In genomic region chr2:168575834-168576233, GRCm38 (mm10) we compare ENCODE assay signal across 13 mouse cellular contexts. TPM values are rescaled to one million over a fixed set of nuclear protein-coding genes. Genes with fewer than 3 reads are reported as not detected.
DNase-seq lines count a peak whose midpoint lies in the region; ATAC-seq and TF ChIP-seq lines count a peak whose summit lies in the region.
"Had no signal": no experiment of that assay in that cellular context is flagged by ENCODE, and none has a peak within 500 bp of the region (broad histone marks: within the 10 kb centered on the region; RNA-seq: fewer than 3 reads in every experiment).

No protein-coding gene starts in this region.

- no peaks in the 10 kb centered on the region for H3K27me3 ChIP-seq in intestine, embryonic 14.5 days (replicated peaks; ENCODE audit: control insufficient read depth, insufficient read depth, low read length)
- H3K27me3 ChIP-seq in intestine, postnatal 0 days (replicated peaks; ENCODE audit: control insufficient read depth, insufficient read depth, low read length) = no peaks in the 10 kb centered on the region
- no peaks in the 10 kb centered on the region for H3K27me3 ChIP-seq in intestine, embryonic 15.5 days (replicated peaks)
- H3K27me3 ChIP-seq in kidney, embryonic 14.5 days (ENCODE audit: control insufficient read depth, insufficient read depth, low read length) = no peaks in the 10 kb centered on the region
- no peaks in the 10 kb centered on the region for H3K27me3 ChIP-seq in limb, embryonic 13.5 days
- peaks cover 13% of the 10 kb centered on the region for H3K27me3 ChIP-seq in liver, embryonic 12.5 days (replicated peaks)

- no peak for TF ChIP-seq CTCF in intestine, postnatal 0 days (IDR thresholded peaks at IDR 0.05; ENCODE audit: low read depth)

- H3K4me3 ChIP-seq in intestine, embryonic 14.5 days (ENCODE audit: low read depth, low read length) = no peak overlapping the region
- no peak overlapping the region for H3K4me3 ChIP-seq in intestine, postnatal 0 days (ENCODE audit: low read depth, low read length)
- H3K4me3 ChIP-seq in intestine, embryonic 15.5 days (replicated peaks) = no peak overlapping the region
- no peak overlapping the region for H3K4me3 ChIP-seq in kidney, embryonic 14.5 days (ENCODE audit: low read length)
- no peak overlapping the region for H3K4me3 ChIP-seq in limb, embryonic 13.5 days
- H3K4me3 ChIP-seq in liver, embryonic 12.5 days = no peak overlapping the region
- H3K4me3 ChIP-seq: liver, embryonic 13.5 days had no signal

- peak overlapping the region; percentile 14; the same call in 1 of the 2 replicates for H3K27ac ChIP-seq in intestine, embryonic 14.5 days (ENCODE audit: low read depth)
- H3K27ac ChIP-seq in intestine, postnatal 0 days (ENCODE audit: low read depth, low read length) = no peak overlapping the region
- 0 out of 2 replicates have a peak overlapping the region, but pooled peaks have one; percentile 44 for H3K27ac ChIP-seq in intestine, embryonic 15.5 days
- H3K27ac ChIP-seq in kidney, embryonic 14.5 days (ENCODE audit: low read depth, low read length) = peak overlapping the region; percentile 82
- 0 out of 2 replicates have a peak overlapping the region, but pooled peaks have one; percentile 23 for H3K27ac ChIP-seq in limb, embryonic 13.5 days
- no peak overlapping the region for H3K27ac ChIP-seq in liver, embryonic 12.5 days
- H3K27ac ChIP-seq: liver, embryonic 13.5 days had no signal

- ATAC-seq in intestine, embryonic 14.5 days (replicated peaks; ENCODE audit: low FRiP score, low TSS enrichment, low read depth) = no peak
- no peak for ATAC-seq in intestine, postnatal 0 days
- ATAC-seq in intestine, embryonic 15.5 days = peak; percentile 5
- peak; percentile 28; the same call in 1 of the 2 replicates for ATAC-seq in kidney, embryonic 14.5 days (ENCODE audit: low FRiP score, low TSS enrichment)
- no peak for ATAC-seq in limb, embryonic 13.5 days (ENCODE audit: low FRiP score, low read depth)
- ATAC-seq in liver, embryonic 12.5 days = no peak
- ATAC-seq: midbrain, embryonic 16.5 days had no signal

- H3K4me1 ChIP-seq in intestine, embryonic 14.5 days (replicated peaks; ENCODE audit: control insufficient read depth, insufficient read depth, low read length) = peaks cover 42% of the 10 kb centered on the region
- peaks cover 5% of the 10 kb centered on the region; the same call in 1 of the 2 replicates for H3K4me1 ChIP-seq in intestine, postnatal 0 days (replicated peaks; ENCODE audit: control insufficient read depth, insufficient read depth, low read length)
- peaks cover 62% of the 10 kb centered on the region for H3K4me1 ChIP-seq in intestine, embryonic 15.5 days (replicated peaks)
- H3K4me1 ChIP-seq in kidney, embryonic 14.5 days (ENCODE audit: control insufficient read depth, insufficient read depth, low read length) = peaks cover 39% of the 10 kb centered on the region
- peaks cover 79% of the 10 kb centered on the region for H3K4me1 ChIP-seq in limb, embryonic 13.5 days
- peaks cover 22% of the 10 kb centered on the region for H3K4me1 ChIP-seq in liver, embryonic 12.5 days

- no peaks in the 10 kb centered on the region for H3K36me3 ChIP-seq in intestine, embryonic 14.5 days (ENCODE audit: control insufficient read depth, insufficient read depth, low read length)
- H3K36me3 ChIP-seq in intestine, postnatal 0 days (ENCODE audit: control insufficient read depth, insufficient read depth) = no peaks in the 10 kb centered on the region
- no peaks in the 10 kb centered on the region for H3K36me3 ChIP-seq in intestine, embryonic 15.5 days
- H3K36me3 ChIP-seq in kidney, embryonic 14.5 days (ENCODE audit: control insufficient read depth, insufficient read depth, low read length) = no peaks in the 10 kb centered on the region
- peaks cover 6% of the 10 kb centered on the region for H3K36me3 ChIP-seq in limb, embryonic 13.5 days
- H3K36me3 ChIP-seq in liver, embryonic 12.5 days = no peaks in the 10 kb centered on the region
- H3K36me3 ChIP-seq: liver, embryonic 13.5 days had no signal

- no peak overlapping the region for H3K9ac ChIP-seq in intestine, embryonic 14.5 days (ENCODE audit: low read length)
- H3K9ac ChIP-seq in intestine, postnatal 0 days (ENCODE audit: low read depth, low read length) = no peak overlapping the region
- no peak overlapping the region for H3K9ac ChIP-seq in intestine, embryonic 15.5 days
- H3K9ac ChIP-seq in kidney, embryonic 14.5 days (ENCODE audit: low read depth, low read length) = no peak overlapping the region
- H3K9ac ChIP-seq in limb, embryonic 13.5 days = 0 out of 2 replicates have a peak overlapping the region, but pooled peaks have one; percentile 14
- H3K9ac ChIP-seq in liver, embryonic 12.5 days = no peak overlapping the region
- H3K9ac ChIP-seq: liver, embryonic 13.5 days had no signal

- no peak for DNase-seq in intestine, embryonic 14.5 days (ENCODE audit: low spot score)
- no peak for DNase-seq in left cerebral cortex, adult 18-20 months (ENCODE audit: low spot score in 2 of 2)
- DNase-seq: cerebellum, adult 11 months; cerebellum, postnatal 36 days; gastrocnemius, postnatal 14 days; liver, embryonic 13.5 days; lung, postnatal 4 days had no signal

- H3K4me2 ChIP-seq in intestine, embryonic 14.5 days (ENCODE audit: low read length) = no peak overlapping the region
- H3K4me2 ChIP-seq in intestine, postnatal 0 days (replicated peaks; ENCODE audit: low read depth) = no peak overlapping the region
- 0 out of 2 replicates have a peak overlapping the region, but pooled peaks have one; percentile 7 for H3K4me2 ChIP-seq in intestine, embryonic 15.5 days (replicated peaks)
- no peak overlapping the region for H3K4me2 ChIP-seq in kidney, embryonic 14.5 days (replicated peaks; ENCODE audit: low read depth, low read length)
- no peak overlapping the region for H3K4me2 ChIP-seq in limb, embryonic 13.5 days (replicated peaks)
- H3K4me2 ChIP-seq in liver, embryonic 12.5 days = no peak overlapping the region
- H3K4me2 ChIP-seq: liver, embryonic 13.5 days had no signal

- 55% methylated on average over 5 of the region's 5 CpGs for WGBS in intestine, embryonic 14.5 days
- WGBS in intestine, postnatal 0 days = 56% methylated on average over 5 of the region's 5 CpGs
- 62% methylated on average over 5 of the region's 5 CpGs for WGBS in intestine, embryonic 15.5 days
- 67% methylated on average over 5 of the region's 5 CpGs for WGBS in kidney, embryonic 14.5 days
- 51% methylated on average over 5 of the region's 5 CpGs for WGBS in limb, embryonic 13.5 days
- WGBS in liver, embryonic 12.5 days (ENCODE audit: insufficient replicate concordance) = 71% methylated on average over 5 of the region's 5 CpGs

- 0 out of 2 replicates have a peak, but pooled peaks cover 2% of the 10 kb centered on the region for H3K9me3 ChIP-seq in intestine, embryonic 14.5 days (ENCODE audit: control insufficient read depth, low read length)
- H3K9me3 ChIP-seq in intestine, postnatal 0 days (ENCODE audit: control insufficient read depth) = no peaks in the 10 kb centered on the region
- H3K9me3 ChIP-seq in intestine, embryonic 15.5 days = no peaks in the 10 kb centered on the region
- H3K9me3 ChIP-seq in kidney, embryonic 14.5 days (ENCODE audit: control insufficient read depth, low read length) = peaks cover 3% of the 10 kb centered on the region; the same call in 1 of the 2 replicates
- no peaks in the 10 kb centered on the region for H3K9me3 ChIP-seq in limb, embryonic 13.5 days
- no peaks in the 10 kb centered on the region for H3K9me3 ChIP-seq in liver, embryonic 12.5 days (replicated peaks)
- H3K9me3 ChIP-seq: liver, embryonic 13.5 days had no signal

RNA-seq across cellular contexts. Expression of gene Nfatc2, which starts 25.6 kb away (rescaled TPM):
- polyA plus RNA-seq in intestine, embryonic 14.5 days (2014; fragmentation: Nextera tagmentation; extraction: Ambion mirVana) = 2.3 TPM in 2 replicates
- 1.5 and 1.9 TPM in 2 replicates for polyA plus RNA-seq in intestine, postnatal 0 days (2015; fragmentation: Nextera tagmentation; extraction: Ambion mirVana)
- 1.8 and 2.4 TPM in 2 replicates for polyA plus RNA-seq in intestine, embryonic 15.5 days (2015; fragmentation: Nextera tagmentation; extraction: Ambion mirVana)
- 1.7 and 2.7 TPM in 2 replicates for polyA plus RNA-seq in kidney, embryonic 14.5 days (2014; fragmentation: Nextera tagmentation; extraction: Ambion mirVana)
- polyA plus RNA-seq in limb, embryonic 13.5 days (2015; fragmentation: Nextera tagmentation; extraction: Ambion mirVana) = 6.3 and 7.3 TPM in 2 replicates
- total RNA-seq in left cerebral cortex, adult 18-20 months (2021) = 10 to 100 TPM in 1 of 2 experiments, 1 to 10 TPM in 1; 9.3 to 11.7 TPM
- polyA plus RNA-seq in liver, embryonic 12.5 days (2016; fragmentation: Nextera tagmentation; extraction: Ambion mirVana) = 0.29 and 0.41 TPM in 2 replicates

Comparison
In these comparisons a context has a peak if more than half of its experiments do, and no peak if none do; other contexts are left out.
1. ATAC-seq: peak in intestine, embryonic 15.5 days (single experiment) and kidney, embryonic 14.5 days (single experiment); none in intestine, embryonic 14.5 days (single experiment), intestine, postnatal 0 days (single experiment), limb, embryonic 13.5 days (single experiment) and liver, embryonic 12.5 days (single experiment).
2. H3K27ac ChIP-seq: peak in intestine, embryonic 14.5 days (single experiment), intestine, embryonic 15.5 days (single experiment), kidney, embryonic 14.5 days (single experiment) and limb, embryonic 13.5 days (single experiment); none in intestine, postnatal 0 days (single experiment) and liver, embryonic 12.5 days (single experiment).